16 mouse cellular contexts compared by ENCODE assay signal in genomic region chr15:96756456-96756855, GRCm38 (mm10). TPM values are rescaled to one million over a fixed set of nuclear protein-coding genes. Genes with fewer than 3 reads are reported as not detected.
DNase-seq lines count a peak whose midpoint lies in the region; ATAC-seq and TF ChIP-seq lines count a peak whose summit lies in the region.
"Had no signal": no experiment of that assay in that cellular context is flagged by ENCODE, and none has a peak within 500 bp of the region (broad histone marks: within the 10 kb centered on the region; RNA-seq: fewer than 3 reads in every experiment).

No protein-coding gene starts in this region.

- peaks cover 11% of the 10 kb centered on the region for H3K4me1 ChIP-seq in heart, embryonic 15.5 days (replicated peaks)
- peaks cover 13% of the 10 kb centered on the region for H3K4me1 ChIP-seq in heart, embryonic 10.5 days
- H3K4me1 ChIP-seq in kidney, embryonic 16.5 days (ENCODE audit: insufficient read depth, low read length) = peaks cover 15% of the 10 kb centered on the region
- H3K4me1 ChIP-seq in CH12.LX (ENCODE audit: control insufficient read depth in 1 of 2, insufficient read depth in 2 of 2) = peaks cover 22 to 42% of the 10 kb centered on the region in 2 experiments
- H3K4me1 ChIP-seq in embryonic facial prominence, embryonic 14.5 days (ENCODE audit: control insufficient read depth, insufficient read depth, low read length) = peaks cover 12% of the 10 kb centered on the region; the same call in 1 of the 2 replicates
- H3K4me1 ChIP-seq in liver, embryonic 11.5 days (replicated peaks; ENCODE audit: control insufficient read depth, insufficient read depth, low read length) = no peaks in the 10 kb centered on the region

- no peak for TF ChIP-seq POLR2A in CH12.LX (IDR thresholded peaks at IDR 0.05; ENCODE audit: low read depth, low read length)

- ATAC-seq in heart, embryonic 15.5 days (replicated peaks; ENCODE audit: insufficient number of reproducible peaks, insufficient read depth, low FRiP score, low read depth) = no peak
- ATAC-seq in kidney, embryonic 16.5 days (ENCODE audit: low FRiP score, low TSS enrichment) = no peak
- peak; percentile 44; the same call in 1 of the 2 replicates for ATAC-seq in embryonic facial prominence, embryonic 14.5 days (ENCODE audit: low read depth)
- no peak for ATAC-seq in liver, embryonic 11.5 days (replicated peaks; ENCODE audit: low FRiP score)
- ATAC-seq: forebrain, embryonic 14.5 days; liver, postnatal 0 days; midbrain, embryonic 15.5 days had no signal

- no peak overlapping the region for H3K4me2 ChIP-seq in heart, embryonic 15.5 days
- H3K4me2 ChIP-seq in kidney, embryonic 16.5 days (replicated peaks; ENCODE audit: low read depth, low read length) = no peak overlapping the region
- H3K4me2 ChIP-seq in CH12.LX (ENCODE audit: insufficient read depth, low read depth, poor library complexity, severe bottlenecking) = peak overlapping the region; percentile 48; the same call in 1 of the 2 replicates
- H3K4me2 ChIP-seq in embryonic facial prominence, embryonic 14.5 days (ENCODE audit: low read depth, low read length) = no peak overlapping the region
- no peak overlapping the region for H3K4me2 ChIP-seq in liver, embryonic 11.5 days
- H3K4me2 ChIP-seq: midbrain, embryonic 15.5 days had no signal

- H3K9ac ChIP-seq in heart, embryonic 15.5 days = no peak overlapping the region
- no peak overlapping the region for H3K9ac ChIP-seq in kidney, embryonic 16.5 days (replicated peaks; ENCODE audit: low read length)
- no peak overlapping the region for H3K9ac ChIP-seq in CH12.LX (ENCODE audit: insufficient read depth, low read depth)
- H3K9ac ChIP-seq in embryonic facial prominence, embryonic 14.5 days (ENCODE audit: low read depth, low read length) = no peak overlapping the region
- H3K9ac ChIP-seq in liver, embryonic 11.5 days (ENCODE audit: low read depth, low read length) = no peak overlapping the region
- H3K9ac ChIP-seq: liver, postnatal 0 days; midbrain, embryonic 15.5 days had no signal

- in situ Hi-C loops in CH12.LX (cut with MboI; ENCODE audit: low pct_ligation_motif_present, low pct_unique_long_range_greater_than_20kb, low sequenced_read_pairs) = no loop called here

- dilution Hi-C loops in CH12.LX (cut with MboI; ENCODE audit: extremely low pct_ligation_motif_present, extremely low pct_unique_long_range_greater_than_20kb, low sequenced_read_pairs) = no loop called here

- no peaks in the 10 kb centered on the region for H3K9me3 ChIP-seq in heart, embryonic 15.5 days (replicated peaks)
- no peaks in the 10 kb centered on the region for H3K9me3 ChIP-seq in heart, embryonic 10.5 days
- no peaks in the 10 kb centered on the region for H3K9me3 ChIP-seq in kidney, embryonic 16.5 days (ENCODE audit: low read length)
- no peaks in the 10 kb centered on the region for H3K9me3 ChIP-seq in CH12.LX (replicated peaks; ENCODE audit: low read length)
- no peaks in the 10 kb centered on the region for H3K9me3 ChIP-seq in embryonic facial prominence, embryonic 14.5 days (ENCODE audit: control insufficient read depth, low read length)
- H3K9me3 ChIP-seq in liver, embryonic 11.5 days (ENCODE audit: control insufficient read depth, low read length) = no peaks in the 10 kb centered on the region
- H3K9me3 ChIP-seq: midbrain, embryonic 15.5 days had no signal

- no peak for TF ChIP-seq RAD21 in CH12.LX (IDR thresholded peaks at IDR 0.05; ENCODE audit: low read depth, low read length)

- no peaks in the 10 kb centered on the region for H3K36me3 ChIP-seq in heart, embryonic 15.5 days
- H3K36me3 ChIP-seq in heart, embryonic 10.5 days = no peaks in the 10 kb centered on the region
- H3K36me3 ChIP-seq in kidney, embryonic 16.5 days (ENCODE audit: insufficient read depth, low read length) = no peaks in the 10 kb centered on the region
- no peaks in the 10 kb centered on the region for H3K36me3 ChIP-seq in CH12.LX (replicated peaks in 1 of 2; ENCODE audit: control insufficient read depth in 1 of 2, insufficient read depth in 1 of 2, low read length in 1 of 2)
- no peaks in the 10 kb centered on the region for H3K36me3 ChIP-seq in embryonic facial prominence, embryonic 14.5 days (ENCODE audit: control insufficient read depth, insufficient read depth, low read length)
- no peaks in the 10 kb centered on the region for H3K36me3 ChIP-seq in liver, embryonic 11.5 days (ENCODE audit: control insufficient read depth, insufficient read depth, low read length)
- H3K36me3 ChIP-seq: G1E; midbrain, embryonic 15.5 days had no signal

- no peak for TF ChIP-seq EP300 in CH12.LX (IDR thresholded peaks at IDR 0.05; ENCODE audit: low read length)

- no peak for DNase-seq in heart, embryonic 10.5 days (ENCODE audit: low spot score)
- no peak for DNase-seq in kidney, postnatal 10 days
- DNase-seq in CH12.LX (ENCODE audit: extremely low read depth) = no peak
- DNase-seq in embryonic facial prominence, embryonic 14.5 days (ENCODE audit: low spot score) = peak; percentile 54
- no peak for DNase-seq in liver, embryonic 11.5 days (ENCODE audit: low spot score)
- DNase-seq: adrenal gland, postnatal 36 days; cerebellum, adult 9-10 months; kidney, postnatal 36 days; layer of hippocampus, adult 9-11 months; liver, postnatal 0 days; retina, postnatal 1 day had no signal

- no peak overlapping the region for H3K4me3 ChIP-seq in heart, embryonic 15.5 days
- H3K4me3 ChIP-seq in heart, embryonic 10.5 days = no peak overlapping the region
- H3K4me3 ChIP-seq in kidney, embryonic 16.5 days (ENCODE audit: low read length) = no peak overlapping the region
- H3K4me3 ChIP-seq in CH12.LX (replicated peaks in 1 of 3; ENCODE audit: low read depth in 2 of 3, low read length in 2 of 3, poor library complexity in 1 of 3) = peak overlapping the region in 1 of 3 experiments; percentile 3
- no peak overlapping the region for H3K4me3 ChIP-seq in embryonic facial prominence, embryonic 14.5 days (ENCODE audit: low read depth, low read length)
- no peak overlapping the region for H3K4me3 ChIP-seq in liver, embryonic 11.5 days (ENCODE audit: low read depth, low read length)
- H3K4me3 ChIP-seq: midbrain, embryonic 15.5 days had no signal

- no peaks in the 10 kb centered on the region for H3K27me3 ChIP-seq in heart, embryonic 15.5 days
- H3K27me3 ChIP-seq in heart, embryonic 10.5 days (ENCODE audit: insufficient read depth, poor library complexity, severe bottlenecking) = no peaks in the 10 kb centered on the region
- no peaks in the 10 kb centered on the region for H3K27me3 ChIP-seq in kidney, embryonic 16.5 days (ENCODE audit: insufficient read depth, low read length)
- H3K27me3 ChIP-seq in CH12.LX (replicated peaks) = no peaks in the 10 kb centered on the region
- H3K27me3 ChIP-seq in embryonic facial prominence, embryonic 14.5 days (replicated peaks; ENCODE audit: control insufficient read depth, insufficient read depth, low read length) = no peaks in the 10 kb centered on the region
- H3K27me3 ChIP-seq in liver, embryonic 11.5 days (replicated peaks; ENCODE audit: control insufficient read depth, insufficient read depth, low read length) = no peaks in the 10 kb centered on the region
- H3K27me3 ChIP-seq: midbrain, embryonic 15.5 days had no signal

- WGBS in heart, embryonic 15.5 days = 55% methylated on average over 7 of the region's 7 CpGs
- 72% methylated on average over 7 of the region's 7 CpGs for WGBS in heart, embryonic 10.5 days
- 70% methylated on average over 7 of the region's 7 CpGs for WGBS in kidney, embryonic 16.5 days
- WGBS in embryonic facial prominence, embryonic 14.5 days = 51% methylated on average over 7 of the region's 7 CpGs
- WGBS in liver, embryonic 11.5 days = 71% methylated on average over 7 of the region's 7 CpGs

- H3K27ac ChIP-seq in heart, embryonic 15.5 days = peak overlapping the region; percentile 43; the same call in 1 of the 2 replicates
- no peak overlapping the region for H3K27ac ChIP-seq in heart, embryonic 10.5 days
- H3K27ac ChIP-seq in kidney, embryonic 16.5 days (ENCODE audit: low read length) = 0 out of 2 replicates have a peak overlapping the region, but pooled peaks have one; percentile 6
- H3K27ac ChIP-seq in CH12.LX (ENCODE audit: insufficient read depth, low read depth) = no peak overlapping the region
- 0 out of 2 replicates have a peak overlapping the region, but pooled peaks have one; percentile 30 for H3K27ac ChIP-seq in embryonic facial prominence, embryonic 14.5 days (replicated peaks; ENCODE audit: low read depth, low read length)
- no peak overlapping the region for H3K27ac ChIP-seq in liver, embryonic 11.5 days (ENCODE audit: low read depth, low read length)
- H3K27ac ChIP-seq: midbrain, embryonic 15.5 days had no signal

- no peak for TF ChIP-seq CTCF in CH12.LX (conservative IDR thresholded peaks at IDR 0.05 in 1 of 2, IDR thresholded peaks at IDR 0.05 in 1 of 2; ENCODE audit: low read depth in 2 of 2, low read length in 2 of 2)

- no peaks in the 10 kb centered on the region for H3K79me2 ChIP-seq in CH12.LX (replicated peaks; ENCODE audit: control insufficient read depth, extremely low read depth, insufficient read depth, poor library complexity, severe bottlenecking)

TF ChIP-seq in CH12.LX, 34 proteins besides CTCF, POLR2A, EP300 and RAD21 (continues in another document):
- TF ChIP-seq TBP (conservative IDR thresholded peaks at IDR 0.05; ENCODE audit: low read depth, low read length) = no peak
- no peak for TF ChIP-seq ELF1 (IDR thresholded peaks at IDR 0.05; ENCODE audit: low read depth, low read length)
- TF ChIP-seq HCFC1 (IDR thresholded peaks at IDR 0.05; ENCODE audit: low read depth, low read length) = no peak
- no peak for TF ChIP-seq TCF12 (IDR thresholded peaks at IDR 0.05; ENCODE audit: low read depth, low read length)
- TF ChIP-seq USF2 (conservative IDR thresholded peaks at IDR 0.05; ENCODE audit: low read depth, low read length) = no peak
- no peak for TF ChIP-seq ZMIZ1 (IDR thresholded peaks at IDR 0.05; ENCODE audit: low read depth, low read length)
- no peak for TF ChIP-seq KAT2A (IDR thresholded peaks at IDR 0.05; ENCODE audit: insufficient replicate concordance, low read length)
- TF ChIP-seq UBTF (IDR thresholded peaks at IDR 0.05; ENCODE audit: low read depth, low read length) = no peak
- TF ChIP-seq SIN3A (IDR thresholded peaks at IDR 0.05; ENCODE audit: low read length) = no peak
- TF ChIP-seq PAX5 (IDR thresholded peaks at IDR 0.05; ENCODE audit: low read length) = no peak
- TF ChIP-seq MYC (IDR thresholded peaks at IDR 0.05; ENCODE audit: low read depth, low read length) = no peak

RNA-seq across cellular contexts. Expression of gene Slc38a2, which starts 56.9 kb away (rescaled TPM):
- polyA plus RNA-seq in heart, embryonic 15.5 days (2015; fragmentation: Nextera tagmentation; extraction: Ambion mirVana) = 158 and 170 TPM in 2 replicates
- polyA plus RNA-seq in heart, embryonic 10.5 days (2016; fragmentation: Nextera tagmentation; extraction: Ambion mirVana) = 113 and 119 TPM in 2 replicates
- polyA plus RNA-seq in kidney, embryonic 16.5 days (2015; fragmentation: Nextera tagmentation; extraction: Ambion mirVana) = 140 and 150 TPM in 2 replicates
- total RNA-seq in CH12.LX (2012; rRNA removed) (35.5 and 41.4 TPM in 2 replicates), CH12.LX (2014; rRNA removed) (53.6 and 59.3 TPM in 2 replicates)
- polyA plus RNA-seq in CH12.LX (2012; ENCODE audit: insufficient read length, low read depth) = 57.5 and 70.5 TPM in 2 replicates
- polyA plus RNA-seq in embryonic facial prominence, embryonic 14.5 days (2014; fragmentation: Nextera tagmentation; extraction: Ambion mirVana) = 141 and 147 TPM in 2 replicates
- 111 and 116 TPM in 2 replicates for polyA plus RNA-seq in liver, embryonic 11.5 days (2014; fragmentation: Nextera tagmentation; extraction: Ambion mirVana)

Comparison
In these comparisons a context has a peak if more than half of its experiments do, and no peak if none do; other contexts are left out.
1. H3K27ac ChIP-seq: peak in heart, embryonic 15.5 days (single experiment), kidney, embryonic 16.5 days (single experiment) and embryonic facial prominence, embryonic 14.5 days (single experiment); none in heart, embryonic 10.5 days (single experiment), CH12.LX (single experiment) and liver, embryonic 11.5 days (single experiment).